19 mouse cellular contexts compared by ENCODE assay signal in the genomic region with DNA sequence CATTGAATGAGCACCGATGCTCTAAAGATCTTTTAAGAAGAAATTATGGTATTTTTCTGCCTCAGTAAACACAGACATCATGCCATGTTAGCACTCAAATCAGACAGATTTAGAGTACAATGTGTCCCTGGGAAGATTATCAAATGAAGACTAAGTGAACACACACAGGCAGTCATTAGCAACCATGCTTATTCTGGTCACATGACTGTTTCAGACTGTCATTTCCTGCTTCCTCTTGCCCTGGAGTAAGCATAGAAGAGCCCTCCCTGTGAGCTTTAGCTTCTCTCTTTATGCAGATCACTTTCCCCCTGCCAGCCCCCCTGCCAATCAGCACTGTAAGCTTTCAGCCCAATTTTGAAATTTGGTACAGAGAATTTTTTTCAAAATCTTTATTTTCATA.
DNase-seq lines count a peak whose midpoint lies in the region; ATAC-seq and TF ChIP-seq lines count a peak whose summit lies in the region.
"Had no signal": no experiment of that assay in that cellular context is flagged by ENCODE, and none has a peak within 500 bp of the region (broad histone marks: within the 10 kb centered on the region; RNA-seq: fewer than 3 reads in every experiment).

No protein-coding gene starts in this region.

- H3K9ac ChIP-seq in hindbrain, embryonic 13.5 days = no peak overlapping the region
- H3K9ac ChIP-seq in hindbrain, embryonic 16.5 days (ENCODE audit: low read depth, low read length) = no peak overlapping the region
- no peak overlapping the region for H3K9ac ChIP-seq in midbrain, embryonic 14.5 days (replicated peaks; ENCODE audit: low read length)
- H3K9ac ChIP-seq in forebrain, embryonic 14.5 days (ENCODE audit: low read length) = no peak overlapping the region
- H3K9ac ChIP-seq in intestine, postnatal 0 days (ENCODE audit: low read depth, low read length) = no peak overlapping the region
- H3K9ac ChIP-seq: heart, embryonic 13.5 days; hindbrain, embryonic 12.5 days had no signal

- no peaks in the 10 kb centered on the region for H3K27me3 ChIP-seq in hindbrain, embryonic 13.5 days
- no peaks in the 10 kb centered on the region for H3K27me3 ChIP-seq in hindbrain, embryonic 16.5 days (replicated peaks; ENCODE audit: control insufficient read depth, insufficient read depth, low read length)
- H3K27me3 ChIP-seq in midbrain, embryonic 14.5 days (ENCODE audit: control insufficient read depth, insufficient read depth, low read length) = no peaks in the 10 kb centered on the region
- no peaks in the 10 kb centered on the region for H3K27me3 ChIP-seq in midbrain, embryonic 10.5 days (ENCODE audit: low read depth, poor library complexity, severe bottlenecking)
- no peaks in the 10 kb centered on the region for H3K27me3 ChIP-seq in forebrain, embryonic 14.5 days (replicated peaks; ENCODE audit: control insufficient read depth, insufficient read depth, low read length)
- H3K27me3 ChIP-seq in intestine, postnatal 0 days (replicated peaks; ENCODE audit: control insufficient read depth, insufficient read depth, low read length) = no peaks in the 10 kb centered on the region
- H3K27me3 ChIP-seq: heart, embryonic 13.5 days; hindbrain, embryonic 12.5 days had no signal

- no peak overlapping the region for H3K4me2 ChIP-seq in hindbrain, embryonic 13.5 days
- H3K4me2 ChIP-seq in hindbrain, embryonic 16.5 days (ENCODE audit: low read length) = no peak overlapping the region
- H3K4me2 ChIP-seq in midbrain, embryonic 14.5 days (ENCODE audit: low read length) = no peak overlapping the region
- H3K4me2 ChIP-seq in forebrain, embryonic 14.5 days (ENCODE audit: low read length) = no peak overlapping the region
- no peak overlapping the region for H3K4me2 ChIP-seq in intestine, postnatal 0 days (replicated peaks; ENCODE audit: low read depth)
- H3K4me2 ChIP-seq: heart, embryonic 13.5 days; hindbrain, embryonic 12.5 days had no signal

- H3K9me3 ChIP-seq in hindbrain, embryonic 13.5 days = no peaks in the 10 kb centered on the region
- H3K9me3 ChIP-seq in hindbrain, embryonic 16.5 days (ENCODE audit: control insufficient read depth, low read length) = no peaks in the 10 kb centered on the region
- H3K9me3 ChIP-seq in midbrain, embryonic 14.5 days (ENCODE audit: control insufficient read depth, low read length) = no peaks in the 10 kb centered on the region
- H3K9me3 ChIP-seq in midbrain, embryonic 10.5 days (replicated peaks) = no peaks in the 10 kb centered on the region
- H3K9me3 ChIP-seq in forebrain, embryonic 14.5 days (replicated peaks; ENCODE audit: control insufficient read depth, low read length) = no peaks in the 10 kb centered on the region
- no peaks in the 10 kb centered on the region for H3K9me3 ChIP-seq in intestine, postnatal 0 days (ENCODE audit: control insufficient read depth)
- H3K9me3 ChIP-seq: hindbrain, embryonic 12.5 days had no signal

- WGBS in hindbrain, embryonic 13.5 days = 78% methylated on average over 1 of the region's 1 CpGs
- WGBS in hindbrain, embryonic 16.5 days = 76% methylated on average over 1 of the region's 1 CpGs
- WGBS in midbrain, embryonic 14.5 days = 88% methylated on average over 1 of the region's 1 CpGs
- WGBS in midbrain, embryonic 10.5 days = 83% methylated on average over 1 of the region's 1 CpGs
- 83% methylated on average over 1 of the region's 1 CpGs for WGBS in forebrain, embryonic 14.5 days
- 95% methylated on average over 1 of the region's 1 CpGs for WGBS in intestine, postnatal 0 days

- H3K36me3 ChIP-seq in hindbrain, embryonic 13.5 days = no peaks in the 10 kb centered on the region
- H3K36me3 ChIP-seq in hindbrain, embryonic 16.5 days (ENCODE audit: control insufficient read depth, insufficient read depth, low read length) = no peaks in the 10 kb centered on the region
- no peaks in the 10 kb centered on the region for H3K36me3 ChIP-seq in midbrain, embryonic 14.5 days (ENCODE audit: control insufficient read depth, insufficient read depth, low read length)
- no peaks in the 10 kb centered on the region for H3K36me3 ChIP-seq in midbrain, embryonic 10.5 days
- H3K36me3 ChIP-seq in forebrain, embryonic 14.5 days (ENCODE audit: control insufficient read depth, insufficient read depth, low read length) = no peaks in the 10 kb centered on the region
- H3K36me3 ChIP-seq in intestine, postnatal 0 days (ENCODE audit: control insufficient read depth, insufficient read depth) = no peaks in the 10 kb centered on the region
- H3K36me3 ChIP-seq: heart, embryonic 13.5 days; hindbrain, embryonic 12.5 days had no signal

- H3K4me1 ChIP-seq in hindbrain, embryonic 13.5 days (replicated peaks) = no peaks in the 10 kb centered on the region
- H3K4me1 ChIP-seq in hindbrain, embryonic 16.5 days (ENCODE audit: control insufficient read depth, insufficient read depth, low read depth, low read length) = no peaks in the 10 kb centered on the region
- no peaks in the 10 kb centered on the region for H3K4me1 ChIP-seq in midbrain, embryonic 14.5 days (ENCODE audit: control insufficient read depth, insufficient read depth, low read length)
- no peaks in the 10 kb centered on the region for H3K4me1 ChIP-seq in midbrain, embryonic 10.5 days
- H3K4me1 ChIP-seq in forebrain, embryonic 14.5 days (ENCODE audit: control insufficient read depth, insufficient read depth, low read length) = no peaks in the 10 kb centered on the region
- H3K4me1 ChIP-seq in intestine, postnatal 0 days (replicated peaks; ENCODE audit: control insufficient read depth, insufficient read depth, low read length) = no peaks in the 10 kb centered on the region
- H3K4me1 ChIP-seq: heart, embryonic 13.5 days; hindbrain, embryonic 12.5 days had no signal

- ATAC-seq in hindbrain, embryonic 13.5 days (ENCODE audit: low FRiP score) = peak; percentile 52; the same call in 1 of the 2 replicates
- ATAC-seq in hindbrain, embryonic 16.5 days = no peak
- peak; percentile 31; the same call in 1 of the 2 replicates for ATAC-seq in midbrain, embryonic 14.5 days (ENCODE audit: low FRiP score, low TSS enrichment)
- no peak for ATAC-seq in forebrain, embryonic 14.5 days
- ATAC-seq in intestine, postnatal 0 days = no peak
- ATAC-seq: intestine, embryonic 16.5 days had no signal

- no peak overlapping the region for H3K4me3 ChIP-seq in hindbrain, embryonic 13.5 days
- no peak overlapping the region for H3K4me3 ChIP-seq in hindbrain, embryonic 16.5 days (ENCODE audit: low read length)
- H3K4me3 ChIP-seq in midbrain, embryonic 14.5 days (replicated peaks; ENCODE audit: low read depth, low read length) = no peak overlapping the region
- no peak overlapping the region for H3K4me3 ChIP-seq in midbrain, embryonic 10.5 days
- H3K4me3 ChIP-seq in forebrain, embryonic 14.5 days (ENCODE audit: low read depth, low read length) = no peak overlapping the region
- H3K4me3 ChIP-seq in intestine, postnatal 0 days (ENCODE audit: low read depth, low read length) = no peak overlapping the region
- H3K4me3 ChIP-seq: heart, embryonic 13.5 days; hindbrain, embryonic 12.5 days had no signal

- H3K27ac ChIP-seq in hindbrain, embryonic 13.5 days = no peak overlapping the region
- H3K27ac ChIP-seq in hindbrain, embryonic 16.5 days (ENCODE audit: low read depth, low read length) = no peak overlapping the region
- no peak overlapping the region for H3K27ac ChIP-seq in midbrain, embryonic 14.5 days (replicated peaks; ENCODE audit: low read depth, low read length)
- H3K27ac ChIP-seq in midbrain, embryonic 10.5 days (replicated peaks) = no peak overlapping the region
- H3K27ac ChIP-seq in forebrain, embryonic 14.5 days (ENCODE audit: low read depth, low read length) = no peak overlapping the region
- no peak overlapping the region for H3K27ac ChIP-seq in intestine, postnatal 0 days (ENCODE audit: low read depth, low read length)
- H3K27ac ChIP-seq: heart, embryonic 13.5 days; hindbrain, embryonic 12.5 days had no signal

- no peak for DNase-seq in midbrain, embryonic 14.5 days
- no peak for DNase-seq in midbrain, embryonic 10.5 days (ENCODE audit: low spot score)
- DNase-seq in forebrain, embryonic 14.5 days (ENCODE audit: low spot score) = peak; percentile 3
- peak; percentile 59 for DNase-seq in retina, embryonic 14.5 days (ENCODE audit: low spot score)
- no peak for DNase-seq in cerebellum, postnatal 14 days
- DNase-seq: adrenal gland, adult 8-10 months; adrenal gland, postnatal 36 days; cerebellum, adult 11 months; cerebellum, adult 8-10 months; cerebellum, postnatal 25 days; gastrocnemius, postnatal 36 days; heart, adult 11 months; heart, postnatal 36 days had no signal

- TF ChIP-seq CTCF in intestine, postnatal 0 days (IDR thresholded peaks at IDR 0.05; ENCODE audit: low read depth) = no peak

Comparison
In these comparisons a context has a peak if more than half of its experiments do, and no peak if none do; other contexts are left out.
1. ATAC-seq: peak in hindbrain, embryonic 13.5 days (single experiment) and midbrain, embryonic 14.5 days (single experiment); none in hindbrain, embryonic 16.5 days (single experiment), forebrain, embryonic 14.5 days (single experiment) and intestine, postnatal 0 days (single experiment).
2. DNase-seq: peak in forebrain, embryonic 14.5 days (single experiment) and retina, embryonic 14.5 days (single experiment); none in midbrain, embryonic 14.5 days (single experiment), midbrain, embryonic 10.5 days (single experiment) and cerebellum, postnatal 14 days (0 of 2).